Comparison of ENCODE assay signal across 9 mouse cellular contexts in genomic region chr13:49308861-49309403, GRCm38 (mm10). TPM values are rescaled to one million over a fixed set of nuclear protein-coding genes. Genes with fewer than 3 reads are reported as not detected.
DNase-seq lines count a peak whose midpoint lies in the region; ATAC-seq and TF ChIP-seq lines count a peak whose summit lies in the region.
"Had no signal": no experiment of that assay in that cellular context is flagged by ENCODE, and none has a peak within 500 bp of the region (broad histone marks: within the 10 kb centered on the region; RNA-seq: fewer than 3 reads in every experiment).

No protein-coding gene starts in this region.

- H3K9me3 ChIP-seq in forebrain, embryonic 10.5 days = no peaks in the 10 kb centered on the region
- H3K9me3 ChIP-seq in forebrain, postnatal 0 days (ENCODE audit: low read length) = no peaks in the 10 kb centered on the region
- H3K9me3 ChIP-seq: embryonic facial prominence, embryonic 13.5 days had no signal

- DNase-seq in heart, adult 9 months (ENCODE audit: low spot score in 2 of 2) = peak; percentile 27 to 67
- no peak for DNase-seq in heart, postnatal 25 days (ENCODE audit: low spot score)
- DNase-seq in lung, postnatal 10 days = peak; percentile 39
- DNase-seq in splenic B cell, adult 2 months (ENCODE audit: low read depth, low spot score) = peak; percentile 95
- no peak for DNase-seq in kidney, adult 11 months
- no peak for DNase-seq in forebrain, embryonic 10.5 days (ENCODE audit: extremely low spot score, low spot score)
- DNase-seq in forebrain, postnatal 0 days = no peak

- ATAC-seq in erythroblast, adult 5-6 weeks (replicated peaks; ENCODE audit: low FRiP score, poor library complexity, severe bottlenecking) = 0 out of 2 replicates have a peak, but pooled peaks have one; percentile 40
- no peak for ATAC-seq in forebrain, postnatal 0 days

- no peak for TF ChIP-seq CTCF in forebrain, postnatal 0 days (IDR thresholded peaks at IDR 0.05; ENCODE audit: low read depth)

- WGBS in forebrain, embryonic 10.5 days = 88% methylated on average over 16 of the region's 16 CpGs
- WGBS in forebrain, postnatal 0 days = 87% methylated on average over 16 of the region's 16 CpGs

- H3K27me3 ChIP-seq in splenic B cell, adult 2 months (ENCODE audit: control insufficient read depth, insufficient read depth, low read length, poor library complexity, severe bottlenecking) = no peaks in the 10 kb centered on the region
- H3K27me3 ChIP-seq in forebrain, embryonic 10.5 days (ENCODE audit: poor library complexity, severe bottlenecking) = peaks cover 3% of the 10 kb centered on the region; the same call in 1 of the 2 replicates
- no peaks in the 10 kb centered on the region for H3K27me3 ChIP-seq in forebrain, postnatal 0 days (ENCODE audit: insufficient read depth, low read length)
- H3K27me3 ChIP-seq: embryonic facial prominence, embryonic 13.5 days had no signal

- no peak overlapping the region for H3K4me3 ChIP-seq in forebrain, embryonic 10.5 days
- H3K4me3 ChIP-seq in forebrain, postnatal 0 days (ENCODE audit: low read depth, low read length) = no peak overlapping the region
- H3K4me3 ChIP-seq: embryonic facial prominence, embryonic 13.5 days had no signal

- no peak overlapping the region for H3K27ac ChIP-seq in forebrain, embryonic 10.5 days
- no peak overlapping the region for H3K27ac ChIP-seq in forebrain, postnatal 0 days (ENCODE audit: low read depth, low read length)

- peaks cover 18% of the 10 kb centered on the region for H3K4me1 ChIP-seq in forebrain, embryonic 10.5 days
- no peaks in the 10 kb centered on the region for H3K4me1 ChIP-seq in forebrain, postnatal 0 days (ENCODE audit: insufficient read depth)

- intact Hi-C loops in heart, postnatal 25 days (cut with DNase I) = no loop called here

- no peak overlapping the region for H3K9ac ChIP-seq in forebrain, postnatal 0 days
- H3K9ac ChIP-seq: embryonic facial prominence, embryonic 13.5 days had no signal

- H3K4me2 ChIP-seq in forebrain, postnatal 0 days (ENCODE audit: low read depth) = no peak overlapping the region
- H3K4me2 ChIP-seq: embryonic facial prominence, embryonic 13.5 days had no signal

- no peaks in the 10 kb centered on the region for H3K36me3 ChIP-seq in splenic B cell, adult 2 months (ENCODE audit: control insufficient read depth, insufficient read depth, low read length, poor library complexity, severe bottlenecking)
- no peaks in the 10 kb centered on the region for H3K36me3 ChIP-seq in forebrain, embryonic 10.5 days (replicated peaks)
- H3K36me3 ChIP-seq in forebrain, postnatal 0 days (ENCODE audit: insufficient read depth) = no peaks in the 10 kb centered on the region; the same call in 1 of the 2 replicates
- H3K36me3 ChIP-seq: embryonic facial prominence, embryonic 13.5 days had no signal

RNA-seq across cellular contexts. Expression of gene Fgd3, which starts 11.2 kb away (rescaled TPM):
- total RNA-seq in heart, postnatal 25 days (2021) = 1 to 10 TPM in 1 of 2 experiments, under 1 TPM in 1; 0.91 to 1.2 TPM
- 3.1 and 3.3 TPM in 2 replicates for total RNA-seq in erythroblast, adult 5-6 weeks (2015; ENCODE audit: low replicate concordance)
- total RNA-seq in erythroblast, adult 5-6 weeks (2017; ENCODE audit: low replicate concordance) = 5.9 and 6.7 TPM in 2 replicates
- polyA plus RNA-seq in forebrain, embryonic 10.5 days (2016; fragmentation: Nextera tagmentation; extraction: Ambion mirVana) = 0.90 and 1.1 TPM in 2 replicates
- 14.0 and 17.2 TPM in 2 replicates for total RNA-seq in forebrain, postnatal 0 days (2014; rRNA removed)
- polyA plus RNA-seq in forebrain, postnatal 0 days (2015; fragmentation: Nextera tagmentation; extraction: Ambion mirVana) = 2.0 and 2.8 TPM in 2 replicates

RNA-seq across cellular contexts. Expression of gene Bicd2, which starts 32.5 kb away (rescaled TPM):
- total RNA-seq in heart, postnatal 25 days (2021) = 10 to 100 TPM; 74.7 to 76.9 TPM
- 4.4 and 6.3 TPM in 2 replicates for total RNA-seq in erythroblast, adult 5-6 weeks (2015; ENCODE audit: low replicate concordance)
- total RNA-seq in erythroblast, adult 5-6 weeks (2017; ENCODE audit: low replicate concordance) = 9.1 and 15.9 TPM in 2 replicates
- polyA plus RNA-seq in forebrain, embryonic 10.5 days (2016; fragmentation: Nextera tagmentation; extraction: Ambion mirVana) = 26.2 and 28.8 TPM in 2 replicates
- 40.9 and 50.9 TPM in 2 replicates for total RNA-seq in forebrain, postnatal 0 days (2014; rRNA removed)
- polyA plus RNA-seq in forebrain, postnatal 0 days (2015; fragmentation: Nextera tagmentation; extraction: Ambion mirVana) = 20.8 and 23.7 TPM in 2 replicates

Comparison
In these comparisons a context has a peak if more than half of its experiments do, and no peak if none do; other contexts are left out.
1. DNase-seq: peak in heart, adult 9 months (2 of 2), lung, postnatal 10 days (single experiment) and splenic B cell, adult 2 months (single experiment); none in heart, postnatal 25 days (single experiment), kidney, adult 11 months (single experiment), forebrain, embryonic 10.5 days (single experiment) and forebrain, postnatal 0 days (single experiment).